Mouse (Mus musculus) A20 (cell line): ENCODE results near the gene Vmn2r93.

Experiments used
- DNase-seq: peaks from one replicate; pipeline ENCODE4 v3.0.0-alpha.2; 2011; ENCODE audit warnings: low read depth, low spot score

Gene Vmn2r93

GRCm38 (mm10) chr17:18297799-18298198 lies at the start of gene Vmn2r93:
Gene Vmn2r93, plus strand, starts transcription at chr17:18298099.
- DNase-seq = no peak

DNA sequence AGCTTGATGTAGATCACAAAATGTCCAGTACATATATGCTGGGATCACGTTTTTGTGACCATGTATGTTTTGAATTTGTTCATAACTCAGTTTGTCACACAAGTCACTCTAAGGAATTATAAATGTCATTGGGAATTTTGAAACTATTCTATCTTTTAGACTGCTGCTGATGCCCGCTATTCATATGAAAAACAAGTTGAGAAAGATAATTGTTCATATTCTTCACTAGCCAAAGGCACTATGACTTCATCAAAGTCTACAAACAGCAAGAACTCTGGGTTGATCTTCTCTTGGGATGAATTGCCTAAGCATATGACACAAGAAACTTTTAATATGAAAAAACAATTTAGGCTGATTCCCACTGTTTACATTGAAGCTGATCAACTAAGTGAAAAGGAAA lies 20.2 kb upstream of the Vmn2r93 start, which contains the start of gene Vmn2r94:
TSS of gene Vmn2r94 (minus strand) at position 101 of the 400 bp plus-strand sequence.
- DNase-seq = no peak

GRCm38 (mm10) chr17:18323031-18323430 lies 25.1 kb downstream of the Vmn2r93 start:
- DNase-seq = no peak

GRCm38 (mm10) chr17:18360007-18360406 lies 62.1 kb downstream of the Vmn2r93 start:
- no peak for DNase-seq

- no peak for DNase-seq
These were observed 62.7 kb downstream of the Vmn2r93 start for GRCm38 (mm10) chr17:18360602-18361001.
